Mouse (Mus musculus) forebrain, embryonic 12.5 days (tissue): ENCODE measurements around the gene Cep68. TPM values are rescaled to one million over a fixed set of nuclear protein-coding genes. Genes with fewer than 3 reads are reported as not detected.
A peak's percentile ranks its signal among the peaks of the same experiment; 100 is the strongest.

Experiments used
- ATAC-seq: fragments of 200-750 bp; cut with Nextera tagmentation; 2 replicates; pipeline ENCODE4 v1.8.0; 2017; ENCODE audit warnings: moderate TSS enrichment; ENCODE audit not compliant: low FRiP score
- H3K27ac ChIP-seq: fragments of 300-500 bp; sonication (generic); 2 replicates; pipeline ENCODE4 v1.5.1; 2016; ENCODE audit warnings: mild to moderate bottlenecking
- H3K27me3 ChIP-seq: fragments of 300-500 bp; sonication (generic); 2 replicates; pipeline ENCODE4 v1.6.1; 2016; ENCODE audit warnings: mild to moderate bottlenecking
- H3K36me3 ChIP-seq: fragments of 300-500 bp; sonication (generic); replicated peaks from 2 replicates; pipeline ENCODE4 v1.6.1; 2016; ENCODE audit warnings: mild to moderate bottlenecking
- H3K4me1 ChIP-seq: fragments of 300-500 bp; sonication (generic); 2 replicates; pipeline ENCODE4 v1.6.1; 2016
- H3K4me2 ChIP-seq: fragments of 300-500 bp; sonication (generic); 2 replicates; pipeline ENCODE4 v1.6.1; 2016; ENCODE audit warnings: mild to moderate bottlenecking, moderate library complexity
- H3K4me3 ChIP-seq: fragments of 300-500 bp; sonication (generic); replicated peaks from 2 replicates; pipeline ENCODE4 v1.5.1; 2016; ENCODE audit warnings: mild to moderate bottlenecking
- H3K9ac ChIP-seq: fragments of 300-500 bp; sonication (generic); 2 replicates; pipeline ENCODE4 v1.6.1; 2016; ENCODE audit warnings: mild to moderate bottlenecking
- H3K9me3 ChIP-seq: fragments of 300-500 bp; sonication (generic); 2 replicates; pipeline ENCODE4 v1.6.1; 2016
- WGBS: fragments of 180-500 bp; shearing (Covaris S2); methylation state at CpG from one replicate; pipeline ENCODE4 v1.1.7; 2016; 5-methylcytosine and 5-hydroxymethylcytosine counted together
- polyA plus RNA-seq: library from polyadenylated mRNA; unstranded; fragments of >200 nt; fragmentation: Nextera tagmentation; extraction: Ambion mirVana; gene quantifications from 2 replicates; pipeline ENCODE4 v1.2.1, GENCODE M21; 2016

The Cep68 gene
- polyA plus RNA-seq, result 36.3 and 41.2 TPM in 2 replicates

GRCm38 (mm10) chr11:20249296-20250110 lies at the start of gene Cep68:
TSS of gene Cep68 (minus strand) at chr11:20249429.
- Histone ChIP-seq H3K4me1 (peaks cover 34% of the 10 kb centered on the region), H3K4me2 (peak within 1 kb of the TSS; percentile 83), H3K27ac (peak within 1 kb of the TSS; percentile 81), H3K9me3 (no peaks in the 10 kb centered on the region), H3K4me3 (peak within 1 kb of the TSS; percentile 89), H3K36me3 (peaks cover 4% of the 10 kb centered on the region; the same call in 1 of the 2 replicates), H3K27me3 (no peaks in the 10 kb centered on the region), H3K9ac (peak within 1 kb of the TSS; percentile 94)
- ATAC-seq, result peak; percentile 99
- under 1% methylated on average over 56 of the region's 59 CpGs for WGBS

- Histone ChIP-seq H3K4me1 (no peaks in the 10 kb centered on the region), H3K36me3 (no peaks in the 10 kb centered on the region), H3K27me3 (no peaks in the 10 kb centered on the region), H3K9ac (no peak overlapping the region), H3K4me2 (no peak overlapping the region), H3K4me3 (no peak overlapping the region), H3K9me3 (no peaks in the 10 kb centered on the region), H3K27ac (no peak overlapping the region)
- WGBS, result 84% methylated on average over 3 of the region's 3 CpGs
- no peak for ATAC-seq
These were observed 35.2 kb upstream of the Cep68 start for GRCm38 (mm10) chr11:20284463-20284862.

GRCm38 (mm10) chr11:20282601-20283219 lies 33.5 kb upstream of the Cep68 start:
- H3K27me3 ChIP-seq, result no peaks in the 10 kb centered on the region
- H3K9ac ChIP-seq, result no peak overlapping the region
- H3K4me2 ChIP-seq, result no peak overlapping the region
- no peak for ATAC-seq
- H3K4me1 ChIP-seq, result no peaks in the 10 kb centered on the region
- no peak overlapping the region for H3K4me3 ChIP-seq
- H3K9me3 ChIP-seq, result no peaks in the 10 kb centered on the region
- 81% methylated on average over 2 of the region's 2 CpGs for WGBS
- no peak overlapping the region for H3K27ac ChIP-seq
- H3K36me3 ChIP-seq, result no peaks in the 10 kb centered on the region

GRCm38 (mm10) chr11:20280982-20281381 lies 31.8 kb upstream of the Cep68 start:
- WGBS, result 86% methylated on average over 5 of the region's 5 CpGs
- no peaks in the 10 kb centered on the region for H3K9me3 ChIP-seq
- H3K4me1 ChIP-seq, result no peaks in the 10 kb centered on the region
- no peaks in the 10 kb centered on the region for H3K27me3 ChIP-seq
- H3K4me2 ChIP-seq, result no peak overlapping the region
- no peak for ATAC-seq
- H3K36me3 ChIP-seq, result no peaks in the 10 kb centered on the region
- H3K9ac ChIP-seq, result no peak overlapping the region
- H3K27ac ChIP-seq, result no peak overlapping the region
- H3K4me3 ChIP-seq, result no peak overlapping the region

GRCm38 (mm10) chr11:20278702-20279101 lies 29.5 kb upstream of the Cep68 start:
- Histone ChIP-seq H3K36me3 (no peaks in the 10 kb centered on the region), H3K4me1 (no peaks in the 10 kb centered on the region), H3K4me3 (no peak overlapping the region), H3K9ac (no peak overlapping the region), H3K4me2 (no peak overlapping the region), H3K9me3 (no peaks in the 10 kb centered on the region), H3K27me3 (no peaks in the 10 kb centered on the region), H3K27ac (no peak overlapping the region)
- no peak for ATAC-seq
- 82% methylated on average over 5 of the region's 5 CpGs for WGBS

GRCm38 (mm10) chr11:20277106-20277505 lies 27.9 kb upstream of the Cep68 start:
- WGBS, result 64% methylated on average over 2 of the region's 2 CpGs
- Histone ChIP-seq H3K36me3 (no peaks in the 10 kb centered on the region), H3K27ac (no peak overlapping the region)

GRCm38 (mm10) chr11:20275974-20276373 lies 26.7 kb upstream of the Cep68 start:
- H3K9ac ChIP-seq, result no peak overlapping the region
- H3K27me3 ChIP-seq, result no peaks in the 10 kb centered on the region
- H3K36me3 ChIP-seq, result no peaks in the 10 kb centered on the region
- no peak overlapping the region for H3K4me3 ChIP-seq
- H3K4me1 ChIP-seq, result no peaks in the 10 kb centered on the region
- no peak overlapping the region for H3K4me2 ChIP-seq
- H3K27ac ChIP-seq, result no peak overlapping the region
- H3K9me3 ChIP-seq, result no peaks in the 10 kb centered on the region
- WGBS, result 83% methylated on average over 2 of the region's 2 CpGs
- no peak for ATAC-seq

More at GRCm38 (mm10) chr11:20277106-20277505, 27.9 kb upstream of the Cep68 start:
- no peaks in the 10 kb centered on the region for H3K4me1 ChIP-seq
- H3K4me3 ChIP-seq, result no peak overlapping the region
- no peak overlapping the region for H3K9ac ChIP-seq
- H3K9me3 ChIP-seq, result no peaks in the 10 kb centered on the region
- H3K4me2 ChIP-seq, result no peak overlapping the region
- no peaks in the 10 kb centered on the region for H3K27me3 ChIP-seq
- no peak for ATAC-seq

- no peaks in the 10 kb centered on the region for H3K36me3 ChIP-seq
- H3K4me1 ChIP-seq, result no peaks in the 10 kb centered on the region
- no peaks in the 10 kb centered on the region for H3K27me3 ChIP-seq
- no peaks in the 10 kb centered on the region for H3K9me3 ChIP-seq
- H3K4me2 ChIP-seq, result no peak overlapping the region
- H3K9ac ChIP-seq, result no peak overlapping the region
- H3K27ac ChIP-seq, result no peak overlapping the region
- WGBS, result 80% methylated on average over 6 of the region's 6 CpGs
- no peak overlapping the region for H3K4me3 ChIP-seq
- ATAC-seq, result no peak
These were observed 20.7 kb upstream of the Cep68 start for GRCm38 (mm10) chr11:20269885-20270284.

GRCm38 (mm10) chr11:20262628-20263380 lies 13.6 kb upstream of the Cep68 start:
- WGBS, result 62% methylated on average over 8 of the region's 8 CpGs
- Histone ChIP-seq H3K9me3 (no peaks in the 10 kb centered on the region), H3K27me3 (no peaks in the 10 kb centered on the region), H3K9ac (no peak overlapping the region), H3K4me2 (no peak overlapping the region), H3K27ac (no peak overlapping the region), H3K4me3 (no peak overlapping the region), H3K4me1 (no peaks in the 10 kb centered on the region), H3K36me3 (no peaks in the 10 kb centered on the region)
- peak; percentile 55; the same call in 1 of the 2 replicates for ATAC-seq

GRCm38 (mm10) chr11:20254791-20255190 lies 5.6 kb upstream of the Cep68 start:
- Histone ChIP-seq H3K4me2 (no peak overlapping the region), H3K27me3 (no peaks in the 10 kb centered on the region), H3K4me3 (no peak overlapping the region), H3K9me3 (no peaks in the 10 kb centered on the region), H3K27ac (no peak overlapping the region), H3K36me3 (no peaks in the 10 kb centered on the region), H3K4me1 (peaks cover 5% of the 10 kb centered on the region), H3K9ac (no peak overlapping the region)
- WGBS, result 90% methylated on average over 4 of the region's 4 CpGs
- ATAC-seq, result no peak

GRCm38 (mm10) chr11:20253088-20253487 lies 3.9 kb upstream of the Cep68 start:
- Histone ChIP-seq H3K4me2 (no peak overlapping the region), H3K27me3 (no peaks in the 10 kb centered on the region), H3K36me3 (no peaks in the 10 kb centered on the region), H3K27ac (no peak overlapping the region), H3K4me3 (no peak overlapping the region), H3K4me1 (peaks cover 11% of the 10 kb centered on the region), H3K9me3 (no peaks in the 10 kb centered on the region), H3K9ac (no peak overlapping the region)
- 80% methylated on average over 2 of the region's 2 CpGs for WGBS
- ATAC-seq, result no peak

GRCm38 (mm10) chr11:20250476-20251178 lies 1.4 kb upstream of the Cep68 start:
- 85% methylated on average over 6 of the region's 6 CpGs for WGBS
- no peak for ATAC-seq
- no peak overlapping the region for H3K9ac ChIP-seq
- no peak overlapping the region for H3K27ac ChIP-seq
- no peak overlapping the region for H3K4me2 ChIP-seq
- H3K36me3 ChIP-seq, result no peaks in the 10 kb centered on the region
- H3K4me3 ChIP-seq, result no peak overlapping the region
- H3K27me3 ChIP-seq, result no peaks in the 10 kb centered on the region
- H3K4me1 ChIP-seq, result peaks cover 31% of the 10 kb centered on the region
- H3K9me3 ChIP-seq, result no peaks in the 10 kb centered on the region
